Mouse (Mus musculus): ENCODE results near the gene Prkn. TPM values are rescaled to one million over a fixed set of nuclear protein-coding genes. Genes with fewer than 3 reads are reported as not detected.
"Not testable (repeated sequence)": the region's sequence is repeated elsewhere in the genome, so short reads cannot be mapped to it uniquely, and the experiment has no call there.

Gene Prkn
- total and polyA plus RNA-seq, 3 experiments: 4.8 to 8.8 (median 6.3) TPM

DNA sequence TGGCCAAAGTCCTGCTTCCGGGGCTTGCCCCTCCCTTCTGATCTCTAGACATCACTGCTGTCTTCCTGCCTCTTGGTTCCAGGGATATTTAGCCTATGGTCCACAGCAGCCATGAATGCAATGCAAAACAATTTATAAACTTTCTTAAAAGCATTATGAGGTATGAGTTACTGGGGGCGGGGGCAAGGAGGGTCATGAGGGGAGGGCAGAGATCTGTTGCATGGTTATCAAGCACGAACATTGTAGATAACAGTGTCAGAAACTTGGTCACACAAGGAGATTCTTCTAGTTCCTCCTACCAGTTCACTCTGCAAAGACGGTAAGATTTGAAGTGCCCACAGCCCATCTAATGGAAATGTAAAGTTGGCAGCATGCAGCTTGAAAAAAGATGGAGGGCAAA, 1149.1 kb downstream of the Prkn start:
- no peak for DNase-seq

DNA sequence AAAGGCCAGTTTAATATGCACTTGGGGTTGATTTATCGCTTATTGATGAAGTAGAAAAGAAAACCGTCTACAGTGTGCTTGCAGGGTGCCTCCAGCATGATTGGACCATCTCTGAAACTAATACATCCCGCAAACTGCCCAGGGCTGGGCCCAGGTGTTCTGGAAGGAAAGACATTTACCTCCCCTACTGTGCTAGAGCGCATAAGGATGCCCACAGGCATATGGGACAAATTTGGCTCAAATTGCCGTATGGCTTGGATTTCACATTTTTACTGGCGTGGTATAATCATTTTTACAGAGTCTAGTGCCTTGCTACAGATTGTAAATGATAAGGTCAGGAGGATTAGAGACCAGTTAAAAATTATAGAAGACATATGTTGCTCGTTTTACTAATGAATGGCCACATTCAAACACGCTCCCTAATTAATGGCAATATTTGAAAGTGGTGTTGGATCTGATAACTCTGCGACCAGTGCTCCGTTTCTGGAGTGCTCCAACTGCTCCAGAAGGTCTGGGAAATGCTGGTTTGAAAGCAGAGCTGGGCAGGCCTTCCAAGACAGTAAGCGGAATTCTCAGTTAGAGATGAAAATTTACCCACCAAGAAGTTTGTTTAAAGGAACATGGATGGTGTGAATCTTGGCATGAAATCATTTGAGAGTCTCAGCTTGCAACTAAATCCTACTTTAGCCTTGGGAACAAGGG, 1150.4 kb downstream of the Prkn start:
- DNase-seq: no peak

DNA sequence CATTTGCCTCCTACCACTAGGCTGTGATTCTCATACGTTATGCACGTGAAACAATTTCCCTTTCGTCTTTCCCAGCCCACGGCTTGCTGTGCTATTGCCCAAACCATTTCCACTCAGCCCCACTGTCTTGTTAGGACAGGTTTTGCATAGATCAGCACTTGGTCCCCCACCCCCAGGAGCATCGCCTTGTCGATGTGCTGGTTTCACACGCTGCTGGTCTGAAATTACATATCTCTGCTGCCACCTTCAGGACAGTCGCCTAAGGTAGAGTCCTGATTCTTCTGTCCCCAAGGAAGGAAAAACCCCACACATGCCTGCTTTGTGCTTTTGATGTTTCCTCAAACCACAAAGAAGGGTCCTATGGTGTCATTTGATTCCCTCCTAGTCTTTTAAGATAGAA, 1153.1 kb downstream of the Prkn start:
- peak; percentile 25 for DNase-seq

DNA sequence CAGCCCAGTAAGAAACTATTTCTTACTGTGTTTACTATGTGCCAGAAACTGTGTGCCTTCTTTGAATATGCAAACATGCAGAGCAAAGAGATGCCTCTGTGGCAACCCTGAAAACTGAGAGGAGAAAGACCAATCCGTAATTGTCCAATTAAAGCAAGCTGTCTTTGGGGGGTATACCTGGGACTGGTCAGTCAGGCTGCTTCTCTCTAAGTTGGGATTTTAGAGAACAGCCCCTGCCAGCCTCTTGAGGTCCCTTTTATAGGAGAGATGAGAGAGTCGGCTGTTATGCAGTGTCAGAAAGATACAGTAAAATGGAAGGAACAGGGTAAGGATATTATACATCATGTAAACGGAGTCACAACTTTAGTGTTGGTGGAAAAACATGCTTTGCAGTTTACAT, 1154.1 kb downstream of the Prkn start:
- no peak for DNase-seq

DNA sequence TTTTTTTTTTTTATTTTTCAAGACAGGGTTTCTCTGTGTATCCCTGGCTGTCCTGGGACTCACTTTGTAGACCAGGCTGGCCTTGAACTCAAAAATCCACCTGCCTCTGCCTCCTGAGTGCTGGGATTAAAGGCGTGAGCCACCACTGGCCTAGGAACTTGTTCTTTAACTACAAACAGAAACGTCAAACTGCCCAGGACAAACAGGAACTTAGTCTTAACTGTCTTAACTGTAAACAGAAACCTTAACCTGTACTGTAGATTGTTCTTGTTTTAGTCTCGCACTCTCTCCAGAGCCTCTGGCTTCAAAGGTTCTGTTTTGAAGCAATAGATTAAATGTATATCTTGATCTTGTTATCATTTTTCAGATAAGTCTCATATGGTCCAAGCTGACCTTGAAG, 1154.6 kb downstream of the Prkn start:
- DNase-seq: not testable (repeated sequence)

DNA sequence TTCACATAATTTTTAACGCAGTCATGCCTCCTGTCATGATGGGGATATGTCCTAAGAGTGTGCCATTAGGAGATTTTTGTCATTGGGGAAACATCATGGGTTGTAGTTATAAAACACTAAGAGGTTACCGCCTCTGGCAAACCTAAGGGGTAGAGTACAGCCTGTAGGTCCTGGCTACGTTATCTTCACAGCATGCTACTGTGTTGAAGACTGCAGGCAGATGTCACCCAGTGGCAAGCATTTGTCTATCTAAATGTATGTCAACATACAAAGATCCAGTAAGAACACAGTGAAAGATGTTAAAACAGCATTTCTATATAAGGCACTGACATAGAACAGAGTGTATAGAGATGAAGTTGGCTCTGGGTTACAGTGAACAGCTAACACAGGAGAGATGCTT, 1155.3 kb downstream of the Prkn start:
- no peak for DNase-seq

DNA sequence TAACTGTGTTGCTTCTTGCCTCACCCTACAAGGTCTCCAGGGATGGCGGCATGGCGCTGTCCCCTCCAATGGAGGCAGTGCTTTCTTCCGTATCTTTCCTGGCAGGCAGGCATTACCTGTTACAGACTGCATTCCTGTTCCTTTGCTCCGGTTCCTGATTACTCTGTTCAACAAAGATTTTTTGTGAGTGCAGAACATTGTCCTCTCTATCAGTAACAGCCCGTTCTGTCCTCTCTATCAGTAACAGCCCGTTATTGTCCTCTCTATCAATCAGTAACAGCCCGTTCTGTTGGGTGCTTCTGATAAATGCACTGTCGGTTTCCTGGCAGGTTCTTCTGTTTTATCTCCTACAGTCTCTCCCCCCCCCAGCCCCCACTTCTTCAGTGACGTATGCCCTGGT, 1156.1 kb downstream of the Prkn start:
- DNase-seq: peak; percentile 15

DNA sequence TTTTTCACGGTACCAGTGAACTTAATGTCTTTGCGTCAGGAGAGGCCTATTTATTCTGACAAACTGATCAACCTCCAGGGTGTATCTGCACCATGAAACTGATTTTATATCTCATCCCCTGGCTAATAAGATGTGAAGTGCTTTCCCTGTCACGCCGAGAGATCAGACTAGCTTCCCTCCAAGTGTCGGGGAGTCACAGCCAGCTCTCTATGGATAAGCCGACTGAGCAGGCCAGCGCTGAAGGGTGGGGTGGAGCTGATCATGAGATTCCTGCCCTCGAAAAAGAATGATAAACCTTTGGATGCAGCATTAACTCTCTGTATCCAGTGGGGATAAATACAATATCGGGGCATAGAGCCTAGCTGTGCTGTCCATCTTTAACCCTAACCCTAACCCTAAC, 1160.1 kb downstream of the Prkn start:
- no peak for DNase-seq

DNA sequence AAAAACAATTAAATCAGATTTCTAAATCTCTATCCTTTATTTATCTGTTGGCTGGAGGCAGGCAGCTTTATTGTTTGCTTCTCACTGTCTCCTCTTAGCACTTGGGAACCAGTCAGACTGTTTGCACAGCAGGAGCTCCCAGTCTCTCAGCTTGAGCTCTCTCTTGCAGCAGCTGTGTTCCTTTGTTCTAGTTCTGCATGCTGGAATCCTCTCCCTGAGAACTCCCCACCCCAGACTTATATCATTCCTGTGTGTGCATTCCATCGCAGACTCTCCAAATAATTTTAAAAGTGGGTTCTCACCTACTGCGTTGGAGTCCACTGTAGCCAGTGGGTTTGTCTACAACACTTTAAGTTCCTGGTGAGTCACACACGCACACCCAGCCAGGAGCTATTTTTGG, 1181.1 kb downstream of the Prkn start:
- no peak for DNase-seq

DNA sequence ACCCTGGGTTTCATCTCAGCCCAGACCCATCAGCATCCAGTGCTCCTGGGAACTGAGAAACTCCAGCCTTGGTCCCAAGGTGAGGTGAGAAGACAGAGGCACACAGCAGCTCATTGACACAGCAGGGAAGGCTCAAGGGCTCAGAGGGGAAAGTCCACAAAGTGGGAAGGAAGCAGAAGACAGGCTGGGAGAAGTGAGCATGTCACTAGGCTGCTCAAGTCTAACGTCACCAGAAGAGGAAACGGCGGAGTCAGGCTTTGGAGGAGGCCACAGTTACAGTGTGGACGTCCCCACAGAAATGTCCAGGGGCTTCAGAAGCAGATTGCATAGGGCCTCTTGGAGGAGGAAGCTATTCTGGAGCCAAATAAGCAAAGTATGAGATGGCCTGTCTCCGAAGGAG, 1189.2 kb downstream of the Prkn start:
- DNase-seq: no peak

DNA sequence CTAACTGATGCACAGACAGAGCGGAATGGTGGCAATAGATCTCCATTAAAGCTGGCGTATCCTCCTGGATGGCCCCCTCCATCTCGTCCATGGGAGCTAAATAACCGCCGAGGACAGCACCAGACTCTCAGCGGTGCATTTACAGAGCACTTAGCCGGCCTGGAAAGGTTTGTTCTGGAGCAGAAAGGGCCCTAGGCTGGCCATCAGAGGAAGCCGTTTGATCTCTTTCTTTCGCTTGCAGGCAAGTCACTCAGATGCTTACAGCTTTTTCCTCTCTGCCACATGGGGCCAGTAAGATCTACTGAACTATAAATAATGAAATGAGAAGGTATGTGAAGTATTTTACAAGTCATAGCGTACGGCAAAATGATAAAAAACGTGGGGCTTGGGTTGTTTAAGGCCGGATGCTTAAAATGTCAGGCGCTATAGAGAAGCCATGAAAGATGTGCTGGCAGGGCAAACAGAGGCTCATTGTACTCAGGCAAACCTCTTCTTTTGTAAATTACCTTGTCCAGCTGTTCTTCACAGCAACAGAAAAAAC, 1189.8 kb downstream of the Prkn start:
- DNase-seq: no peak

DNA sequence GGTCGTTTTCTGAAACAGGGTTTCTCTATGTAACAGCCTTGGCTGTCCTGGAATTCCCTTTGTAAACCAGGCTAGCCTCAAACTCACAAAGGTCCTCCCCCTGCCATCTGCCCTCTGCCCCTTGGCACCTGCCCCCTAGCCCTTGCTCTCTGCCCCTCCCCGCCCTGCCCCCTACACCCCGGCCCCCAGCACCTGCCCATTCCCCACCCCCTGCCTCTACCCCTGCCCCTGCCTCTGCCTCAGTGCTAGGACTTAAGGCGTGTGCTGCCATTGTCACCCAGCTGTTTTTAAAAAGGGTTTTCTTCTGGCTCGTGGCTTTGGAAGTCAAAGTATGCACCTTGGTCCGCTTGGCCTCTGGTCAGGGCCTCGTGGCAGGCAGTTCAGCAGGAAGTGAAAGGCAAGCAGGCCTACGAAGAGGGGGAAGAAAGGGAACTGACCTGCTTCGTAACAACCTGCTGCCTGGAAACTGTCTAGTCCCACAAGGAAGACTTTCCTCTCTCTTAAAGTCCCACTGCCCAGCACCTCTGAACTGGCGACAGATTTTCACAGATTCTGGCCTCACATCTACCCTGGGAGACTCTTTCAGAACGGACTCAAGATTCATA, 1190.5 kb downstream of the Prkn start:
- no peak for DNase-seq

DNA sequence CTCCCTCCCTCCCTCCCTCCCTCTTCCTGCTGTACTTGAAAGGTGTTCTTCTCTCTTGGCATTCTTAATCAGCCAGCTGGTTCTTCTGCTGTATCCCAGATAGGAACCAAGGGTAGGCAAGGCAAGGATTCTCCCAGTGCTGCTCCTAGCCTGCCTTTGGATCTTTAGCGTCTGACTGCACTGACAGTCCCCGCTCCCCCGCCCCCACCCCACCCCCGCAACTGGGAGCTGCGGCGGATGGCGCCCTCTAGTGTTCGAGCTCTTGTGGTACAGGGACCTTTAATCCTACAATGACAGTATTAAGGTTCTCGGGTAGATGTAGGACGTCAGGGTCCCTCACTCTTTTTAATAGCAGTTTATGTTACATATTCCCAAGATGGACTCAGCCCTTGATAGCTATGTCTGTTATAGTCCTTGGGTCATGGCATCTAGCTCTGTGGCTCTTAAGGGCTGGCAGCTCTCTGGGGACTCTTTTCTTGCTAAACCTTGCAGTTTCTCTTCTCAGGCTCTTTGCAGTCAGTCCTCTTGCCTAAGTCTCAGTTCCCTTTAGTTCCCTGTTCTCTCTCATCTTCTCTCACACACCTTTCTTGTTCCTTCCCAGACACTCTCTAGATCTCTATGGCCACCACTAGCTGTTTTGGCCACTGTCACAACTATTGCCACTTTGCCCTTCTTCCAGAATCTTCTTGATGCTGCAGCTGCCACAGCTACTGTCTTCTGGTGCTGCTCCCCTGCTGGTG, 1191.2 kb downstream of the Prkn start:
- peak; percentile 63 for DNase-seq

DNA sequence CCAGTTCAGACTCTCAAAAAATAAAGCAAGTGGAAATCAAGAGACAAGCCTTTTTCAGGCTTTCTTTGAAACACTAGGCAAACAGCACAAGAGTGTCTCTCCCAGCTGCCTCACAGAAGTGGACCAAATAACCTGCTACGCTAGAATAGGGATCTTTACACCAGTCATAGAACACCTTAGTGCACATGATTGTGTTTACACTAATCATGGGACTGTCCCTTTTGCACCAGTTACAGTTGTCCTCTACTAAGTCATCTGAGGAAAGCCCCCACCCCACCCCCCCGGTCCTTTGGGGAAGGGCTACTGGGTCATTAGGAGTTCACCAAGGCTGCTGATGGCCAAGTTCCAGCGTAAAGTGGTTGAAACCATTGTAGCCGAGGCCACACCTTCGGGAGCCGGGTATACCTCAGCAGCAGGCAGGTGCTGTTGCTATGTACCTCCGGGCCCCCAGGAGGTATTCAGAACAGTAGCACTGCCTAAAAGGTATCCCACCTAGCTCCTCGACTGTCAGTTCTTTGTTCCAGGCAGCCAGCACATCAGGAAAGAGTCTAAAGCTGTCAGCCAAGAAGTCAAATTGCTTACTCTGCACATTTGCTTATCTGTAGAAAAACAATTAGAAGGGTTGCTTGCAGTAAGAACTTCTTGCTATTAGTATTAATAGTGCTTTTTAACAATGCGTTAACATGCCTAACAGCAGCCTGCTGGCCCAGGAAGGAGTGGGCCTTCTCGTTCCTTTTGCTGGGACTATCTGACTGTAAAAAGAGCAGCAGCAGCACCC, 1192.0 kb downstream of the Prkn start:
- DNase-seq: no peak

DNA sequence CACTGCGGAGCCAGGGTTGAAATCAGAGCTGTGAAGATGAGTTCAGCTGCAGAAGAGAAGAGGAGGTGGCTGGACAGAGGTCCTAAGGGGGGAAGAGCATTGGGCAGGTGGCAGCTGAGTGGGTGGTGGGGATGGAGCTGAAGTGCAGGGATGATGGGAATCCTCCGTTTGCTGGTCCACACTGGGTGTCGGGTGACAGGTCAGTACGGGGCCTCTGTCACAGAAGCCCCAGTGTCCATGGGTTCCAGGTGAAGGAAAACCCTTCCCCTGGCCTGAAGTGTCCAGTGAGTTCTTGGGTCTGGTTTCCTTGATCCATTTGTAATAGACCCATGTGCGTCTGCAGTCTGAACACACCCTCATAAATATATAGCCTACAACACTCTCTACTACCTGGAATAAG, 1195.2 kb downstream of the Prkn start:
- no peak for DNase-seq

DNA sequence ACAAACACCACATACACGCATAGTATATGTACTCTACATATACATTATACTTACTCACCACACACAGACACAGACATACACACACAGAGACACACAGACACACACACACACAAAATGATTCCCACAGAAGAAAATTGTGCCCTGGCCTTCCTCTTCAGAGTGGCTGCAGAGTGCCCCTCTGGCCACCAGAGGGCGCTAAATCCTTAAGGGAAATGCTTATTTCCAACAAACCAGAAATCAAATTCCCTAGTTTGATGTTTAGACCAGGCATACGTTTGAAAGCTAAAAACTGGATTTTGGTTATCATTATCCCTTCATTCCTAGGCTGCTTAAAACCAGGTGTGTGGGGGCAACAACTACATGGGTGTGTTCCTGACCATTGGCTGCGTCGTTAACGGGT, 1196.0 kb downstream of the Prkn start:
- peak; percentile 52 for DNase-seq

DNA sequence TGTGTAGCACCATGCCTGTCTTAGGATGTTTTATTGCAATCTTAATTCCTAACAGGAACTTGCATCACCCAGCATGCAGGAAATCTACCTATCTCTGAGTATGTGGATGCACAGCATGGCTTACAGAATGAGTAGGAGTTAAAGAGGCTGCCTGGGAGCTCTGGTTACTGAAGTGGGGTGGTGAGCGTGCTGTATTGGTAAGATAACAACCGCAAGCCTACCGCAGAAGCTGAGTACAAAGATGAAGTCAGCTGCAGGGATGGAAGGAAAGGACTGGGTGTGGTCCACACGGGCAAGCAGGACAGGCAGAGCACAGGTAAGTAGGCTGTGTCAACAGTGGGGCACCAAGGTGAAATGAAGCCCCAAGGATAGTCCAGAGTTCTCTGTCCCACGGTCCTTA, 1196.9 kb downstream of the Prkn start:
- no peak for DNase-seq

DNA sequence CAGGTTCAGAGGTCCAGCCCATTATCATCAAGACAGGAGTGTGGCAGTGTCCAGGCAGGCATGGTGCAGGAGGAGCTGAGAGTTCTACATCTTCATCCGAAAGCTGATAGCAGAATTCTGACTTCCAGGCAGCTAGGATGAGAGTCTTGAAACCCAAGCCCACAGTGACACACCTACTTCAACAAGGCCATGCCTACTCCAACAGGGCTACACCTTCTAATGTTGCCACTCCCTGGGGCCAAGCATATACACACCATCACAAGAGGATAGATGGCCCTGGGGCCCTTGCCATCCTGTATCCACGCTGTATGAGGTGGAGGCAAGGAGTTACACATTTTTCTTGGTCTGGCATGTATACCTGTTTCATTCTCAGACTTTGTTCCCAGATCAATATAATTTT, 1197.4 kb downstream of the Prkn start:
- no peak for DNase-seq

DNA sequence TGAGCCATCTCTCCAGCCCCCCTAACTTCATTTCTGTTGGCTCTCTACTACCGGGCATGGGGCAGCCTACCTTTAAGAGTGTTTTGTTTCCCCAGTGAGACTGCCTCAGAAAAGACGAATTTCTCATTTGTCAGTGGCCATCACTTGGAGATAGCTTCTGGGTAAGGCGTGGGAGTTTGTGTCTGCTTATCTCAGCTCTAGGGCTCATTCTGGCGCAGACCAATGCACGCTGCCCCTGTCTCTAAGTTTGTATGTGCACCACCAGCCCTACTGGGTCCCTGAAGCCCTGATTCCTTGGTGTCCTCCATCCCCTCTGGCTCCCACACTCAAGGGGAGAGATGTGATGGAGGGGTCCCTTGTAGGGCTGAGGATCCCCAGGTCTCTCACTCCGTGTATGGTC, 1198.3 kb downstream of the Prkn start:
- DNase-seq: no peak

DNA sequence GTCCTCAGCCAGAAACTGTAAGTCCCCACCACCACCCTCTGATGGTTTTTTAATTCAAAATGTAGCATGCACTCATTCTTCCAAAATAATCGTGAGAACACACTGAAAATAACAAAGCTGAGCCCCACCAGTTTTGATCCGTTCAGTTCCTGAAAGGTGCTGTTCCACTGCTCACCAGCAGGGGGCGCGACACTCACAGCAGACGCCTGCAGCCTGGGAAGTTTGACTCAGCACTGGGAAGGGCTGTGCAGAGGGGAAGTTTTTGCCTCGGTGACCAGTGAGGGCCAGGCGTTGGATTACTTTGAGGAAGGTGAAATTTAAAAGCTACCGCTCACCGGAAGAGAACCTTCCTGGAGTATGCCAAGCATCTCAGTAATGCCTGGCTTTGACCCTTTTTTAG, 1199.0 kb downstream of the Prkn start:
- peak; percentile 86 for DNase-seq

DNA sequence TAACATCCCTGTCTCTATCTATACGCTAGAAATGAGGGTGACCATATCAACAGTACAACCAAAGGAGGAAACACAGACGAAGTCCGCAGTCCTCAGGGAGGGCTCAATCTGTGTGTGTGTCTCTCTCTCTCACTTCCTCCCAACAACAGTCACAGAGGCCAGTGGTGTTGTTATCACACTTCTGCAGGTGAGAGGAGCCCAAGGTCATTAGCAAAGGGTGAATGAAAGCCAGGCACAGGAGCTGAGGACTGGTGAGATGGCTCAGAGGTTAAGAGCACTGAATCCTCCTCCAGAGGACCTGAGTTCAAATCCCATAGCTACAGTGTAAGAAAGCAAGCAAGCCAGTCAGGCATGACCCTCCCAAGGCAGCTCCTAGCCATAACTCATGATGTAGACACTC, 1199.7 kb downstream of the Prkn start:
- no peak for DNase-seq

DNA sequence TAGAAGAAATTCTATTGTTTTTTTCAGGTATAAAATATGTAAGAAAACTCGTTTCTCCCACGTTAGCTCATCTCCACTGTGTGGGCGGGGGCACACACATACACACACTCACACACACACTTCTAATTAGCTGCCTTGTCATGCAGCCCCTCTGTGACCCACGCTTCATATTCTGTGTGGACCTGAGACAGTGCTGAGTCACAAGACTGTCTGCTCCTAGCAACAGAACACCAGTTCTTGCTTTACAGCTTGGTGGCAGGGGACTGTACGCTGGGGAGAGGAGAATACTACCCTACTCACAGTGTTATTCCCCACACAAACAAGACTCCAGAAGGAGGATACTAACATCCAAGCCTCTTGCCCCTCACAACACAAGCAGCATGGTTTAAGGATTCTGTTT, 1200.4 kb downstream of the Prkn start:
- DNase-seq: no peak
